Mouse (Mus musculus): ENCODE measurements around the gene Stx6.

DNA sequence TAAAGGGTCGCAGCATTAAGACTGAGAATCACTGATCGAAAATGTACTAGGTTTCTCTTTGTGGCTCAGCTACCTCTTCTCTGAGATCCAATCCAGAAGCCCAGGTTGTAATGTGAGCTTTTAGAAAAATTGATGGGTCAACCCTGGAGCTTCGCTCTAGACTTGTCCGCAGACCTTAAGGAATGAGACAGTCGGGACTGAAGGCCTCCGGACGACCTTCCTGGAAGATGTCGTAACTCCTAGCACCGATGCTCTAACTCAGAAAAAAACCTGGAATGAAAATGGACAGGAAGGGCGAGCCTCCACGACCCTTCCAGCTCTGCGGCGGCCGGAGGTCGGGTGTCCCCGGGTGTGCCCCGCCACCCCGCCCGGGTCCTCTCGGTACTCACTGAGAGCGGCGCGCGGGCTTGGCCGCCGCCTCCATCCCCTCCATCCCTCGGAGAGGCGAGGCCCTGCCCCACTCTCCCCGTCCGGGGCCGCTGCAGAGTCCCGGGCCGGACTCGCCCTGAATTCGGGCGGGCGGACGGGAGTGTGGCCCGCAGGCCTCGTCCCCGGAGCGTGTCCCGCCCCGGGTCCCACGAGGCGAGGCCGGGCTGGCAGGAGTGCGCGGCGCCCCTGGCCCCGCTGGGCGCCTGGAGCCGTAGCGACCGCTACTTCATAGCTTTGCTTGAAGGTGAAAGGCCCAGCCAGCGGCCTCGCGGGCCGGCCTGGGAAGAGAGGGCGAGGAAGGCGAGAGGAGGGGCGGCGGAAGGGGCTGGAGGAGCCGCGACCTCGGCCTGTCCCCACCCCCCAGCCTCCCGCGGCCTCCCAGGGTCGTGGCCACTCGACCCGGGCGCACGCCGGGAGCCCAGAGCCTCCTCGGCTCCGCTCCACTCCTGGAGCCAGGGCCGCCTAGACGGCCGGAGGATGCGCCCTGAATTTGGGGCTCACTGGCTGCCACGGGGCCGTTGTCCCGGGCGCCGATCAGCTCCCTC lies 85.6 kb downstream of the Stx6 start, which contains the start of gene BC034090:
- TF ChIP-seq GATA1 (IDR thresholded peaks at IDR 0.05; ENCODE audit: low read length) (no peak), TAL1 (IDR thresholded peaks at IDR 0.05; ENCODE audit: low read length) (no peak)
